In the genomic region with DNA sequence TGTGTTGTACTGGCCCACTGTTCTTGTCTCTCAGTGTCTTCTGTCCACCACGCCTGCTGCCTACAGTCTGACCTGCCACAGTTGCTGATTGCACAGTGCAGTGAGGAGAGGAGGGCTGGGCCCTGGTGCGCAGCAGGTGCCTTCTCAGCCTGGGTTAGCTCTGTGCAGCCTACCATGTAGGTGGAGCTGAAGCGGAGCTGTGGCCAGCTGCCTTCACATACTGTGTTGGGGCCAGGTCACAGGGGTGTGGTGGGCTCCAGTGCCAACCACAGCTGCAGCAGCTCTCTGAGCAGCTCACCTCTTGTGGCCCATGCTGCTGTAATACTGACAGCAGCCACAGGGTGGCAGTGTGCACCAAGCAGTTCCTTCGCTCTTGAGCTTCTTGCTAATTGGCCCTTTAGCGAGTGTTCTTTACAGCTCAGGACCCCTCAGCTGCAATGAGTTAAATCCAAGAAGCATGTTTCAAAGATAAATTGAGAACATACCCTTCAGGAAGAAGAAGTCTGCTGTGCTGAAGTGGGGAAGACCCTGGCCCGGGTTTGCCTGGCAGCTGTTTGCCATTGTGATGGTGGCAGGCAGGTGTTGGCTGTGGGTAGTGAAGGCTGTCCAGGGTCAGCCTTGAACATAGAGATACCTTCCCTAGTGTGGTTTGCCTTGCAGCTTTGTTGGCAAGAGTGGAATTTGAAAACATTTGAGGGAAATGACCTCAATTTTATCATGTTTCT, we compare ENCODE assay signal across 1 mouse cellular context.
TF ChIP-seq lines count a peak whose summit lies in the region.

No protein-coding gene starts in this region.

TF ChIP-seq in C2C12, 6 proteins besides CTCF, POLR2A, EP300 and RAD21:
- TF ChIP-seq MYOD1 (IDR thresholded peaks at IDR 0.05; ENCODE audit: control insufficient read depth, insufficient read length, low read depth) (peak; percentile 91), MYOG (IDR thresholded peaks at IDR 0.05; ENCODE audit: control insufficient read depth, extremely low read depth, insufficient read length) (no peak), MAX (IDR thresholded peaks at IDR 0.05) (peak; percentile 28), CEBPB (IDR thresholded peaks at IDR 0.05; ENCODE audit: low read depth) (no peak)
